Mouse (Mus musculus): ENCODE results near the gene Etnk1. TPM values are rescaled to one million over a fixed set of nuclear protein-coding genes. Genes with fewer than 3 reads are reported as not detected.
"Not testable (repeated sequence)": the region's sequence is repeated elsewhere in the genome, so short reads cannot be mapped to it uniquely, and the experiment has no call there.

The Etnk1 gene
- total RNA-seq, 2 experiments from 2014 or later, result 13.7 to 15.2 TPM

DNA sequence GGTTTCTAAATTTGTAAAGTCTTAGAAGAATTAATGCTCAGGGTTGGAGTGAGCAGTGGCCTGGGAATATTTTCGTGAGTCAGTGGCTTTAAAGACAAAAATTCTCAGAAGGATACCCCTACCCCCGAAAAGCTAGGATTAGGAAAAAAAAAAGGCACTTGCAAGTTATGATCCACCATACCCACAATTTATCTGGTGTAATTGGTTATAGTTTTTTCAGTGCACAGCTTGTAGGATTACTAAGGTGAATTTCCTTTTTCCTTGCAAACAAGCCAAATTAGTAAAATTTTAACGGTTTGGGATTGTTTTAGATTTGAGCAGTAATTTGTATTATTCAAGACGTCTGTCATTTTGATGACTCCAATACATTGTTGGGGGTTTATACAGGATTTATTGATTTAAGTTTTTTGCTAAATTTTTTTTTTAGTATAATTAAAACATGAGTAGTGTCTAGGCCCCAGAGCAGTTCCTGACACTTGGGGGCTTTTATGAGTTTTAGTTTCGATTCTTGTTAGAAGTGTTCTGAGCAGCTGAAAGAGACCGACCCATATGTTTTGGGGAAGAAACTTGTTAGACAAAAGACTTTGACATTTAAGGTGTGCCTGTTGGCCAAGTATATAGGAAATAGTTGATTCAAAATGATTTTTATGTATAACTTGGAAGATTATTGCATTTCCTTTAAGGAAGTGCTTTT lies 1.1 kb downstream of the Etnk1 start:
- intact Hi-C loops (cut with DNase I), result loop anchor here (2.0 kb wide), 1 partner anchor 67 kb away; the partner anchor contains the start of gene C2cd5
- DNase-seq, result no peak

DNA sequence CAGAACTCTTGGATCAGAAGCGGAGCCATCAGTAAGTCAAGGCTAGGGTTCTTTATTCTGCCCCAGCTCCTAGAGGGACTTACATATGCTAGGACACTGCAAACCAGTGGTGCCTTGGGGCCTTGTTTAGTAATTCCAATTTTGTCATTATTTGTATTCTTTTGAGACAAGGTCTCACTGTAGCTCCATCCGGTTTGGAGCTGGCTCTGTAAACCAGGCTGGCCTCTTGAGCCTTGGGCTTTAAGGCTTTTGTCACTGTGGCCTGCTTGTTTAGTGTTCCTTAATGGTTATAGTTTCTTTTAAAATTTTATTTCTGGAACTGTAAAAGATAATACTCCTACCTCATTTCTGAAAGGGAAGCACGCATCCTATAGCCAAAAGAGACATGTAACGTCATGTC lies 2.4 kb downstream of the Etnk1 start:
- intact Hi-C loops (cut with DNase I), result no loop called here
- no peak for DNase-seq

DNA sequence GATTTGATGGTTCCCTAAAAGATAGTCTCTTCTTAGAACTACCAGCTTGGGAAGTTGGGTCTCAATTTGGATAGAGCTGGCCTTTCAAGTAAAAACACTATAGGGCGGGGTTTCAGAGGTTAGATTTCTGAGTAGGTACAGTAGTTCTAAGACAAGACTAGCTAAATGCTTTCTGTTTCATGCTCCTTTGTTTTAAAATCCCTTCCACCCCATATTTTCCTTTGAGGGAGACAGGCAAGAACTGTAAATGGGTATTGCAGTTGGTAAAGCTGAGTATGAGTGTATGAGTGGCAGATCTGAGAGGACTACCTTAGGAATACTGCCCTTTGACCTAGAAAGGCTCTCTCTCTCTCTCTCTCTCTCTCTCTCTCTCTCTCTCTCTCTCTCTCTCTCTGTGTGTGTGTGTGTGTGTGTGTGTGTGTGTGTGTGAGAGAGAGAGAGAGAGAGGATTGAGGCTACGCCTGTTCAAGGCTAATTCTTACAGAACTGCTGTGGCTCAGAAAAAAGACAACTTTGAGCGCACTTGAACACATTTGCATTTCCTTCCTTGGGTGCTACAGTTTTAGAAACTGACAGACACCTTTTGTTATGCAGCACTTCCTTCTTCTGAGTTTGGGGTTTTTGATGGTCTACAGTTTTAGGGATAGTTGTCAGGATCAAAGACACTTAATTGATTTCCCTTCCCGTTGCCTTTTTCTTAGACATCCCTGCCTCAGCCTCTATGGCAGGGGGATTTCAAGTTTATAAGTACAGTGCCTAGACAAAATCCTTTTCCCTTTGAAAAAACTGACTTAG lies 3.3 kb downstream of the Etnk1 start:
- DNase-seq, result no peak
- intact Hi-C loops (cut with DNase I), result loop anchor here (10.0 kb wide), 1 partner anchor 176 kb away; no protein-coding TSS in a partner anchor

DNA sequence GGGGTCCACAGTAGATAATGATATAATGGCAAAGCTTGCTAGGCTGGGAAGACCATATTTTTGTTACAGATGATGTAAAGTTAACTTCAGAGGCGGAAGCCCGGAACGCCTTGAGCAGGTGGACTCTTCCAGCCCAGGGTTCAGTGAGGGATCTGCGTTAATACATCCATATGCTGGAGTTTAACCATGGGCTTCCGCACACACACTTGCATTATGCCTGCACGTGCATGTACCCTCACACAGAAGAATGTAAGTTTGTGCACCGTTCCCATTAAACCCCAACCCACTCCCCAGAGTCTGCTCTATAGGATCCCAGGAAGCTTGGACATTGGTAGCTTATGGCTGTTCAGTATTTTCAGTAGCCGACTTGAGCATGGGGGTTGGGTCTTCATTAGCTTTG lies 4.0 kb downstream of the Etnk1 start:
- intact Hi-C loops (cut with DNase I), result loop anchor here (10.0 kb wide), 1 partner anchor 176 kb away; no protein-coding TSS in a partner anchor
- no peak for DNase-seq

DNA sequence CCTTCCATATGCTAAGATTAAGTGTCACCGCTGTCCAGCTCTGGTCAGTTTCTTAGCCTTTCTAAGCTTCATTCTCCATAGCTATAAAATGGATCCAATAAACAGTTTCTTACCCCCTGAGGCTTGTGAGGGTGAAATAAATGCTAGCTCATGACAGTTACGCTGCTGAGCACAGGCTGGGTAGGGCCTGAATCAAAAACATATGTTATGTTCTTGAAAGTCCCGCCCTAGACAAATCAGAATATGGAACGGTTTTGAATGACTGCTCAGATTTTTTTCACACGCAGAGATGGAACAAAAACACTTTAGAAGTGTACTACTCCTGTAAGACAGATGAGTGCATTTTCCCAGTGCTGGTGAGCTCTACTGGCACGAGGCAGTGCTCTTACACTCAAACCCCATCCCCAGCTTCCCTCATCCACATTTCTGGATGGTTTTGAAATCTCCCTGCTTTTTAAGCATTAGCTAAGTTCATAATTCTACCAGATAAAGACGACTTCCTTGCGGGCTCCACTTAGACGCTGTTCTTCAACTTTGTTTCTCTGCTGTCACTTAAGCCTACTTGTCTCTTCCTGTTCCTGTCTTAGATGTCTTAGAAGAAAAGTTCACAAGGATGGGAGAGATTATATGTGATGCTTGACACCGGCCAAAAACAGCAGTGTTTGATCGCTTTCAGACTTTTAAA lies 4.9 kb downstream of the Etnk1 start:
- intact Hi-C loops (cut with DNase I), result loop anchor here (10.0 kb wide), 1 partner anchor 177 kb away; no protein-coding TSS in a partner anchor
- no peak for DNase-seq

DNA sequence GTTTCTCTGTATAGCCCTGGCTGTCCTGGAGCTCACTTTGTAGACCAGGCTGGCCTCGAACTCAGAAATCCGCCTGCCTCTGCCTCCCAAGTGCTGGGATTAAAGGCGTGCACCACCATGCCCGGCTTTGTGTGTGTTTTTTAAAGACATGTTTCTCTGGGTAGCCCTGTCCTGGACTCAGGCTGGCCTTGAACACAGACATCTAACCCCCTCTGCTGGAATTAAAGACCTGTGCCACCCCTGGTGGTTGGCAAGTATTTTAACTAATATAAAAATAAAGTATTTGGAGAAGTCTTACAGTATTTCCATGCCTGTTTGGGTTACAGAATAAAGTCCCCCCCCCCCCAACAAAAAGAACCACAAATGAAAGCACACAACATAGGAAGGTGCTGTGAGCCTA lies 5.7 kb downstream of the Etnk1 start:
- intact Hi-C loops (cut with DNase I), result loop anchor here (10.0 kb wide), 1 partner anchor 178 kb away; no protein-coding TSS in a partner anchor
- not testable (repeated sequence) for DNase-seq

DNA sequence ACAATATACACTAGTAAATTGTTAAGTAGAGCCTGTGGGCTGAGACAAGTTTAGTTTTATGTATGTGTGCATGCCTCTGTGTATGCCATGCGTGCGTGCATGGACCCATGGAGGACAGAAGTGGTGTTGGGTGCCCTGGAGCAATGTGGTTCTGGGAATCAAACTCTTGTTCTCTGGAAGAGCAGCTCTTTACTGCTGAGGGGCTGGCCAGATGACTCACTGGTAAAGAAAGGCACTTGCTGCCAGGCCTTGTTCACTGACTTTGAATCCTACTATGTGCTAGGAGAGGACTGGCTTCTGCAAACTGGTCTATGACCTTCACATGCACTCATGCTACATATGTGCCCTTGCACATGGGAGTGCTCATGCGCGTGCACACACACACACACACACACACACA lies 7.2 kb downstream of the Etnk1 start:
- DNase-seq, result no peak
- intact Hi-C loops (cut with DNase I), result loop anchor here (10.0 kb wide), 1 partner anchor 179 kb away; no protein-coding TSS in a partner anchor

DNA sequence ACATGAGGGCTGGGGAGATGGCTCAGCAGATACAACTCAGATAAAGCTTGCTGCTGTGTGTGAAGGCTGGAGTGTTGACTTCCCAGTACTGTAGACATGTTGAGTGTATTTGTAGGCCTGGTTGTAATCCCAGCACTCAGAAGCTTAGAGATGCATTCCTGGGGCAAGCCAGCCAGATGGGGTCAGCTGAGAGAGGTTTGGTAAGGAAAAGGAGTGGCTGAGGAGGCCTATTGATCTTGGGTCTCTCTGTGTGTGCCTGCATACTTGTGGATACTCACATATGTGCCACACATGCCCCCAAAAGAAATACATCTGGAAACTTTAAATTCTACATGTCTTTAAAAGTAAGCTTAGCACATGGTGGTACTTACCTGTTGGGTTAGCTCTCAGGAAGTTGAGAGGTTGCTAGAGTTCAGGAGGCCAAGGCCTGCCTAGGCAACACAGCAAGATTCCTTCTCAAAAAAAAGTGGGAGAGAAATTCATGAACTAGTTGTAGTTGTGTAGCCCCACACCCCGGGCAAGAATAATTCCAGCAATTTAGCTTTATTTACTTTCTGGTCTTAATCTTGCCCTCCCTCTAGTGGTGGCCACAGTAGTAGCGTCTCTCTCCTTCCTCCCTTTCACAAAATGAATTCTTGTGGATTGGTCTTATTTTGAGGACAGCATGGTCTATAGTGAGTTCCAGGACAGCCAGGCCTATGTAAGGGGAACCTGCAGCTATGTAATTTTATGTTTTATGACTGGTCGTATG lies 8.1 kb downstream of the Etnk1 start:
- intact Hi-C loops (cut with DNase I), result loop anchor here (10.0 kb wide), 1 partner anchor 180 kb away; no protein-coding TSS in a partner anchor
- no peak for DNase-seq

DNA sequence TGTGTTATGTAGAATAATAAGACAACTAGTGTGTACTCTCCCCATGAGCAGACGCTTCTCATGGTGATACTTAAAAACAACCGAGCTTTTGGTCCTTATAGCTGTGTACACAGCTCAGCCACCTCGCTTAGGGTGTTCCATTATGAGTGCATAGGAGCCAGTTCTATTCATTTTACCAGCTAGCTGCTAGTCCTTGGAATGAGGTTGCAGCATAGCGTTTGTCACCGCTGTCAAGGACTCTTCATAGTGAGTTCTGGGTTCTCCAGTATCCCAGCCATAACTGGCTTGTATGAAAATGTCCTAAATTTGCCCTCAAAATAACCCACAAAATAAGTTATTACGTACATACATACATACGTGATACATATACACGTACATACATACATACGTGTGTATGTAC lies 9.1 kb downstream of the Etnk1 start:
- no peak for DNase-seq
- intact Hi-C loops (cut with DNase I), result loop anchor here (2.0 to 10.0 kb wide), 2 partner anchors 141 to 181 kb away; no protein-coding TSS in a partner anchor

DNA sequence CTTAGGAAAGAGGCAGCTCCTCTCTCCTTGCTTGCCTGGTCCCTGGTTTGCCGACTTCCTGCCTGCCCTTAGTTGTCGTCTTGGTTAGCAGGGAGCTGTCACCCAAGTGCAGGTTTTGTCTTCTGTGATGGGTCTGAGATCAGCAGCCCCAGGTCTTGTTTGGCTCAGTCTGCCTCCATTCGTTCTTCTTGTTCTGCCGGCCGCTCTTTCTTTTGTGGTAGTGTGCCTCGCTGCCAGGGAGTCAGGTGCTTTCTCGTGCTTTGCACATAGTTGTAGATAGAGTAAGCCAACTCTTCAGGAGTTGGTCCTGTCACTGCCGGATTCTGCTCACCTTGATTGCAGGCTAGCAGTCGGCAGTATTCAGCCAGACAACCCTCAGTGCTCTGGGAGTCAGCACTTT lies 9.6 kb downstream of the Etnk1 start:
- intact Hi-C loops (cut with DNase I), result loop anchor here (2.0 to 10.0 kb wide), 2 partner anchors 142 to 182 kb away; no protein-coding TSS in a partner anchor
- no peak for DNase-seq

DNA sequence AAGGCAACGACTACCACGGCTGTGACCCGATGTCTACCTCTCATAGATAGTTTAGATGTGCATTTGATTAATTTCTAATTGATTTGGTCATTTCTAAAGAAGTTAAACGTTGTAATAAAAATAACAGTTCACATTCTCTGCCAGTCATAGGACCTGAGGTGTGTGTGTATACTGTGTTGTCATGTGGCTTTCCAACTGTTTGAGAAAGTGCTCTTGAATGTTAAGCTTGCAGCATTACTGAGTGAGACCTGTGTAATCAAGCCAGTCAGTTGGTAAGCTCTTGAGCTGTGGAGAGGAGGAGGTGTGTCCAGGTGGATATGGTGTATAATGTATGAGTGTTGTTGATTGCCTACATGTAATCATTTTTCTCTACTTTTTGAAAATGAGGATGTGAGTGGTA lies 12.2 kb downstream of the Etnk1 start:
- DNase-seq, result no peak
- intact Hi-C loops (cut with DNase I), result loop anchor here (10.0 kb wide), 1 partner anchor 184 kb away; no protein-coding TSS in a partner anchor

DNA sequence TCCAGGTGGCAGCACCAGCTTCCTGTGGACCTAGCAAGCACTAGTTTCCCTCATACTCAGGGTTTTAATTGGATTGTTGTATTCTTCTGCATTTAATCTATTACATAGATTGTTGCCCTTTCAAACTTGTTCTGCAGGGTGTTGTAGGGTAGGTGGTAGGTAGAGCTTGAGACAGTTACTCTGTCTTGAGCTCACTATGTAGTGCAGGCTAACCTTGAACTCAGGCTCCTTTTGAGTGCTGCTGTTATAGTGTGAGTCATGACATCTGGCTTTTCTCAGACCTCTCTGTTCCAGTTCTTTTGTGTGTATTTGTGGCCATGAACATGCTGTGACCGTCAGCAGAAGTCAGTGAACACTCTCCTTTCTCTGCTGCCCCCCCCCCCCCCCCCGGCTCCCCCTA lies 12.7 kb downstream of the Etnk1 start:
- intact Hi-C loops (cut with DNase I), result loop anchor here (10.0 kb wide), 1 partner anchor 185 kb away; no protein-coding TSS in a partner anchor
- no peak for DNase-seq

DNA sequence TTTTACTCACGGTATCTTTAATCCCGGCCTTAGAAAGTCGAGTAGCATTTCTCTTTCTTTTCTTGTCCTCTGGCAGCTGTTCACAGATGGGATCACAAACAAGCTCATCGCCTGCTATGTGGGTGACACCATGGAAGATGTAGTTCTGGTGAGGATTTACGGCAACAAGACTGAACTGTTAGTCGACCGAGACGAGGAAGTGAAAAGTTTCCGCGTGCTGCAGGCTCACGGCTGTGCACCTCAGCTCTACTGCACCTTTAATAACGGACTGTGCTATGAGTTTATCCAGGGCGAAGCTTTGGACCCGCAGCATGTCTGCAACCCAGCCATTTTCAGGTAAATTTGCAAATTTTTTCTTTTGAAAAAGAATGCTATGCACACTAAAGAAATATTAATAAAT lies 13.5 kb downstream of the Etnk1 start:
- DNase-seq, result no peak
- intact Hi-C loops (cut with DNase I), result no loop called here

DNA sequence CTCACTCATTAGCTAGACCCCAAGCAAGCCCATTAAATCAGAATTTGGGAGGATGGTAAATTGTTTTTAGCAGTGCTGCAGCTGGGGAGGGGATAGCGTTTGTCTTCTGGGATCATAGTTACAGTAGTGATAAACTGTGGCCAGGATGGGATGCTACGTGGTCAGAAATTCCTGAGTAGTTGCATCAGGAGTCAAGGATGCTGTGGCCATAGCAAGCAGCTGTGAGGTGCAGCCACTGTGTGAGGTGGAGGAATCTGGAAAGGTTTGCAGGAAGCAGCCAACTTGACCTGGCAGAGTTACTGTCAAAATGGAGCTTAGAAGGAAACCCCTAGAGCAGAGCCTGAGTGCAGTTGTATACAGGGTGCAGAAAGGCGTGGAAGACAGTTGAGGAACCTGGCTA lies 17.1 kb downstream of the Etnk1 start:
- DNase-seq, result no peak
- intact Hi-C loops (cut with DNase I), result no loop called here

DNA sequence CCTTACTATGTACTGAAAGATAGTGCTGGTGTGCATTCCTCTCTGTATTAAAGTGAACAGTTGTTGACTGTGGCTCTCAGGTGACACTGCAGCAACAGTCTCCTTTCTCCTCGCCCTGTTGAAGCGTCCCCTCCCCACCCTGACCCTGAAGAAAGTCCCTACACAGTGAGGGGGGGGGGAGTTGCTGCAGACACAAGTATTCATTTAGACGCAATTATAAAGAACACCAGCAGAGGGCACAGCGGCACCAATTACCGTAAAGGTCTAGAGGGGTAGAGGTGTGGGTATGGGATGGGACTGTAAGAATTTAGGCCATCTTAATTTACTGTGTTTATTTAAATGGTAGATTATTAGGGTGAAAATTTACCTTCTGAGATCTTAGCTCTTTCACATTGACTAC lies 17.7 kb downstream of the Etnk1 start:
- no peak for DNase-seq

DNA sequence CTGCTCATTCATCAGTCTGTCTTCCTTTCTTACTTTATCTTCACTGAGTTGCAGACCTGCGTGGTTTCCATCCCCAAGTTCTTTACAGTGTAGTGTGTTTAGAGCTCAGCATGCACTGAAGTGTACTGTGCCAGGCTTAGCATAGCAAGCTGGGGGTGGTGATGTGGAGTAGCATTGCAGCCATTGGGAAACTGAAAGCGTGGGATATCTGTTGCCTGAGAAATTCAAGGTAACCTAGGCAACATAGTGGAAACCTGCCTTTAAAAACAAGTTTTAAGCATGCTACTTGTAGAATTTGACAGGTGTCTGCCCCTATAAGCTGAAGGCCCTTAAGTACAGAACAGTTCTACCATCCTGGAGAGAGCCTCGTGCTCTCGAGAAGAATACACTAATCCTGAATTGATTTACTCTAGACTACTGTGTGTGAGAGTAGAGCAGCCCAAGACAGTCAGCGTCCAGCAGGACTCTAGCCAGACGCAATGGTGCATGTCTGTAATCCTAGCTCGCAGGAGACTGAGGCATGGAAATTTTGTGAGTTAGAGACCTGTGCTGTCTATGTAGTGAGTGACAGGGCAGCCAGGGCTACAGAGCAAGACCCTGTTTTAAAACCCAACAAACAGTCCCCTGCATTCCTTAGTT lies 23.9 kb downstream of the Etnk1 start:
- no peak for DNase-seq
- intact Hi-C loops (cut with DNase I), result no loop called here

More for the DNA sequence above, 17.7 kb downstream of the Etnk1 start:
- intact Hi-C loops (cut with DNase I), result no loop called here

DNA sequence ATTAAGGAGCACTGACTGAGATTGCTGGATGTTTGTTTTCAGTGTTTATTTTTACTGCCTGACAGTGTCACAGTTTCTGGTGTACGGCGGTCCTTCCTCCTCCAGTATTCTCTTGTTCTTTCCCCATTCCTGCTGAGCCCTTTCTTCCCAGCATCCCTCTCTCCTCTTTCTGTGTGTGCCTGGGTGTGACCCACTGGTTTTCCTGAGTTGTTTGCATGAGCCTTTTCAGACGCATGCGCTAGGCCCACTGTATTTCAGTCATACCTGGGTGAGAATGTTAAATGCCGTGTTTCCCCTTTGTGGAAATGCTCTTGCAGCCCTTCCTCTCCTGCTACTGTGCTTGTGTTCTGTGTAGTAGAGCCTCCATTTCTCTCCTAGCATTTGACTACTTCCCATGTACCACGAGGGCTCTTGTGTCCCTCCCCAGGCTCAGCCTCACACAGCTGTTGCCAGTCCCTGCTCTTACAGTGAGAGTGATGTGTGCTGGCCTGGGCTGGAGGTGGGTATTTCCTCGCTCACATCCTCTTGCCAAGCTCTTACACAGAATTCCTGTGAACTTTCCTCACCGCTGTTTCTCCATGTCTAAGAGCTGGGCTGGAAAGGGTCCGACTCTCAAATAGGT lies 24.6 kb downstream of the Etnk1 start:
- intact Hi-C loops (cut with DNase I), result no loop called here

DNA sequence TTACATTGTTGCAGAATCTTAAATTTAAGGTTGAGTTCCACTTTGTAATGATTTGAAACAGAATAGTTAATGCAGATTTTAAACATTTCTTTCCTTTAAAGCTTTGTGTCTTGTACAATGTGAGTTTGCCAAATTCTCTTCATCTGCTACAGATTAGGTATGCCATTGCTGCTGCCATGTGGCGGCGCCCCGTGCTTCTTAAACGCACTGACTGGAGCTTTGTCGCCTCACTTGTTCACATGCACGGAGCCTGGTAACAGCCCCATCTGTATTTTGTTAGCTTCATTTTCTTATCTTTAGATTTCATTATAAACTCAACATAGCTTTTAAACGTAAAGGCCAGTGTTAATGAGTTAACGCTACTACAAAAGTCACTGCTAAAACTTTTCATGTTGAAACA lies 25.7 kb downstream of the Etnk1 start:
- DNase-seq, result no peak
- intact Hi-C loops (cut with DNase I), result no loop called here

More for the DNA sequence above, 24.6 kb downstream of the Etnk1 start:
- no peak for DNase-seq

DNA sequence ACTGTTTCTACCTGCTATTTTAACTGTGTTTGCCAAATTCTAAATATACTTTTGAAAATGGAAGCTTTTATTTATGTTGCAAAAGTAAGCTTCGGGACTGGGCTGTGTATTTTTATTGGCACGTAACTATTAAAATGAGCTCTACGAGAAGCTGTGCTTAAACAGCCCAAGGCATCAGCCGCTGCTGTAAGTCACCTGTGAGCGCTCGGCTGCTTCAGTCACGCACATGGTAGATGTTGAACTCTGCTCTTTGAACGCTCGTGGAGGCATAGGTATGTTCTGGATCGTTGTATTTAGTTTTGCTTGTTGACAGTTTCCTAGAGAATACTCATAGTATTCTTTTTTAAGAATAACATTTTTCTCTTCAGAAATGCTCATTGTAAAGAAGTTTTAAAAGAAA lies 26.1 kb downstream of the Etnk1 start:
- intact Hi-C loops (cut with DNase I), result no loop called here
- DNase-seq, result no peak
